Mouse (Mus musculus) hindbrain, postnatal 0 days (tissue): ENCODE results near the gene Olfr543. TPM values are rescaled to one million over a fixed set of nuclear protein-coding genes. Genes with fewer than 3 reads are reported as not detected.

ENCODE experiments used
- ATAC-seq: fragments of 200-750 bp; cut with Nextera tagmentation; 2 replicates; pipeline ENCODE4 v1.8.0; 2017; ENCODE audit warnings: mild to moderate bottlenecking, moderate TSS enrichment, moderate library complexity
- DNase-seq: peaks from one replicate; pipeline ENCODE4 v3.0.0-alpha.2; 2015; ENCODE audit warnings: low spot score
- H3K27ac ChIP-seq: fragments of 300-500 bp; sonication (generic); 2 replicates; pipeline ENCODE4 v1.5.1; 2014; ENCODE audit warnings: mild to moderate bottlenecking
- H3K27me3 ChIP-seq: fragments of 300-500 bp; sonication (generic); 2 replicates; pipeline ENCODE4 v1.6.1; 2014; ENCODE audit warnings: low read length, mixed read lengths; ENCODE audit not compliant: insufficient read depth
- H3K36me3 ChIP-seq: fragments of 300-500 bp; sonication (generic); 2 replicates; pipeline ENCODE4 v1.6.1; 2014; ENCODE audit warnings: low read length, mixed read lengths; ENCODE audit not compliant: insufficient read depth
- H3K4me1 ChIP-seq: fragments of 300-500 bp; sonication (generic); 2 replicates; pipeline ENCODE4 v1.6.1; 2014; ENCODE audit warnings: antibody characterized with exemption, low read length, mixed read lengths; ENCODE audit not compliant: insufficient read depth
- H3K4me2 ChIP-seq: fragments of 300-500 bp; sonication (generic); 2 replicates; pipeline ENCODE4 v1.6.1; 2014; ENCODE audit warnings: low read depth, mild to moderate bottlenecking, low read length, moderate library complexity, mixed read lengths
- H3K4me3 ChIP-seq: fragments of 300-500 bp; sonication (generic); 2 replicates; pipeline ENCODE4 v1.5.1; 2014; ENCODE audit warnings: low read length
- H3K9ac ChIP-seq: fragments of 300-500 bp; sonication (generic); replicated peaks from 2 replicates; pipeline ENCODE4 v1.6.1; 2014; ENCODE audit warnings: mild to moderate bottlenecking, low read length, moderate library complexity, mixed read lengths
- H3K9me3 ChIP-seq: fragments of 300-500 bp; sonication (generic); 2 replicates; pipeline ENCODE4 v1.6.1; 2016; ENCODE audit warnings: low read length, mixed read lengths
- CTCF ChIP-seq: IDR thresholded peaks from 2 replicates; pipeline ENCODE4 v1.5.1; 2016; ENCODE audit warnings: antibody characterized with exemption, control low read depth, low read depth
- WGBS: fragments of 180-500 bp; shearing (Covaris S2); extraction: QIAGEN DNeasy Blood & Tissue Kit; methylation state at CpG from one replicate; pipeline ENCODE4 v1.1.7; 2014; 5-methylcytosine and 5-hydroxymethylcytosine counted together
- polyA plus RNA-seq: library from polyadenylated mRNA; unstranded; fragments of >200 nt; fragmentation: Nextera tagmentation; extraction: Ambion mirVana; gene quantifications from 2 replicates; pipeline ENCODE4 v1.2.1, GENCODE M21; 2015
- total RNA-seq: library from RNA; depleted of rRNA; stranded (reverse); fragments of >200 nt; gene quantifications from 2 replicates; pipeline ENCODE4 v1.2.3, GENCODE M21; 2014

Olfr543 gene
- total and polyA plus RNA-seq, 2 experiments from 2014 or later: 0.28 TPM; not detected in 1

GRCm38 (mm10) chr7:102478425-102478824 lies 3.1 kb downstream of the Olfr543 start:
- no peak for TF ChIP-seq CTCF
- Histone ChIP-seq H3K4me1 (no peaks in the 10 kb centered on the region), H3K4me2 (no peak overlapping the region), H3K27me3 (no peaks in the 10 kb centered on the region), H3K36me3 (no peaks in the 10 kb centered on the region), H3K9me3 (no peaks in the 10 kb centered on the region), H3K27ac (no peak overlapping the region), H3K4me3 (no peak overlapping the region), H3K9ac (no peak overlapping the region)
- WGBS: 91% methylated on average over 4 of the region's 4 CpGs
- DNase-seq (no peak), ATAC-seq (no peak)

- Histone ChIP-seq H3K36me3 (no peaks in the 10 kb centered on the region), H3K4me2 (no peak overlapping the region), H3K4me1 (no peaks in the 10 kb centered on the region), H3K9me3 (no peaks in the 10 kb centered on the region), H3K27me3 (no peaks in the 10 kb centered on the region), H3K27ac (no peak overlapping the region), H3K9ac (no peak overlapping the region), H3K4me3 (no peak overlapping the region)
- 0 out of 2 replicates have a peak, but pooled peaks have one; percentile 15 for TF ChIP-seq CTCF
- ATAC-seq: peak; percentile 32; the same call in 1 of the 2 replicates
- DNase-seq: no peak
- WGBS: 72% methylated on average over 11 of the region's 11 CpGs
These were observed 4.1 kb downstream of the Olfr543 start for GRCm38 (mm10) chr7:102477377-102477776.

GRCm38 (mm10) chr7:102476601-102477000 lies 4.9 kb downstream of the Olfr543 start:
- WGBS: 97% methylated on average over 5 of the region's 5 CpGs
- DNase-seq (no peak), ATAC-seq (no peak)
- H3K27ac ChIP-seq: no peak overlapping the region
- no peaks in the 10 kb centered on the region for H3K36me3 ChIP-seq
- no peak overlapping the region for H3K4me2 ChIP-seq
- no peak overlapping the region for H3K9ac ChIP-seq
- no peaks in the 10 kb centered on the region for H3K27me3 ChIP-seq
- TF ChIP-seq CTCF: no peak
- no peaks in the 10 kb centered on the region for H3K4me1 ChIP-seq
- H3K9me3 ChIP-seq: no peaks in the 10 kb centered on the region
- no peak overlapping the region for H3K4me3 ChIP-seq

GRCm38 (mm10) chr7:102472675-102473074 lies 8.8 kb downstream of the Olfr543 start:
- ATAC-seq (no peak), DNase-seq (no peak)
- WGBS: 78% methylated on average over 5 of the region's 5 CpGs
- Histone ChIP-seq H3K36me3 (peaks cover 15% of the 10 kb centered on the region), H3K27ac (no peak overlapping the region), H3K9ac (no peak overlapping the region), H3K4me3 (no peak overlapping the region), H3K4me1 (no peaks in the 10 kb centered on the region), H3K4me2 (no peak overlapping the region), H3K27me3 (no peaks in the 10 kb centered on the region), H3K9me3 (no peaks in the 10 kb centered on the region)
- TF ChIP-seq CTCF: no peak

GRCm38 (mm10) chr7:102467566-102467965 lies 13.9 kb downstream of the Olfr543 start:
- ATAC-seq: no peak
- no peak for TF ChIP-seq CTCF
- Histone ChIP-seq H3K36me3 (peaks cover 44% of the 10 kb centered on the region), H3K4me3 (no peak overlapping the region), H3K9ac (no peak overlapping the region), H3K4me1 (no peaks in the 10 kb centered on the region), H3K27me3 (no peaks in the 10 kb centered on the region), H3K27ac (no peak overlapping the region), H3K4me2 (no peak overlapping the region), H3K9me3 (no peaks in the 10 kb centered on the region)
- no peak for DNase-seq
- 86% methylated on average over 8 of the region's 8 CpGs for WGBS

GRCm38 (mm10) chr7:102458618-102459380 lies 22.7 kb downstream of the Olfr543 start:
- Histone ChIP-seq H3K27ac (no peak overlapping the region), H3K9me3 (no peaks in the 10 kb centered on the region), H3K36me3 (peaks cover 56% of the 10 kb centered on the region), H3K4me1 (no peaks in the 10 kb centered on the region), H3K9ac (no peak overlapping the region), H3K4me2 (no peak overlapping the region), H3K4me3 (no peak overlapping the region), H3K27me3 (no peaks in the 10 kb centered on the region)
- no peak for DNase-seq
- 83% methylated on average over 5 of the region's 5 CpGs for WGBS
- ATAC-seq: no peak
- TF ChIP-seq CTCF: no peak

- H3K4me1 ChIP-seq: peaks cover 5% of the 10 kb centered on the region; the same call in 1 of the 2 replicates
These were observed 35.0 kb downstream of the Olfr543 start for GRCm38 (mm10) chr7:102446438-102446837.

More at GRCm38 (mm10) chr7:102446438-102446837, 35.0 kb downstream of the Olfr543 start:
- TF ChIP-seq CTCF: no peak
- Histone ChIP-seq H3K36me3 (peaks cover 23% of the 10 kb centered on the region; the same call in 1 of the 2 replicates), H3K4me2 (no peak overlapping the region), H3K9ac (no peak overlapping the region), H3K4me3 (no peak overlapping the region), H3K9me3 (no peaks in the 10 kb centered on the region), H3K27ac (no peak overlapping the region), H3K27me3 (no peaks in the 10 kb centered on the region)
- 92% methylated on average over 9 of the region's 9 CpGs for WGBS
- DNase-seq (no peak), ATAC-seq (no peak)
